Mouse (Mus musculus) C2C12 (cell line): Measurements from ENCODE around the gene Gid4.

Experiments
- CTCF ChIP-seq: IDR thresholded peaks from one replicate; pipeline ENCODE4 v1.5.1; 2011; ENCODE audit not compliant: control insufficient read depth, insufficient read depth, insufficient read length
- MYOD1 ChIP-seq: IDR thresholded peaks from one replicate; pipeline ENCODE4 v1.6.1; 2011; ENCODE audit warnings: low read depth; ENCODE audit not compliant: control insufficient read depth, insufficient read length

DNA sequence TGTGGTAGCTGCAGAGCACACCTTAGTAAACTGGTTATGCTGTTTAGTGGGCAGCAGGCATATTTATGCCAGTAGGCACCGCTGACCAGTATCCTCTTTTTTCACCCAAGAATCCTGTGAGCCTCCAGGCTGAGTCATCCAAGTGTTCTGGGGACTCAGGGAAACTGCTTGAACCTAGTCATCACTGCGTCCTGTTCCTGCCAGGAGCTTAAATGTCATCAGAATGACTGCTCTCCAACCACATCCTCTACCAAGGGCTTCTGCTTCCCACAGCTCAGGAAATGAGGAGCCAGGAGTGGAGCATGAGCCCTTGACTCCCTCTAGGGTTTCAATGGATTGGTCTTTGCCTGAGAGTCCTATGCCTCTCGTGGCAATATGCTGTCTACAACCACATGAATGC, 19.7 kb downstream of the Gid4 start:
- TF ChIP-seq MYOD1 (no peak), CTCF (no peak)
